Mouse (Mus musculus) lung, adult 2 months (tissue): Measurements from ENCODE around the gene Lyrm7. TPM values are rescaled to one million over a fixed set of nuclear protein-coding genes. Genes with fewer than 3 reads are reported as not detected.
"Not testable (repeated sequence)": the region's sequence is repeated elsewhere in the genome, so short reads cannot be mapped to it uniquely, and the experiment has no call there.

ENCODE experiments used
- DNase-seq: peaks from one replicate; pipeline ENCODE4 v3.0.0; 2022
- H3K4me1 ChIP-seq: fragments of 200-500 bp; 2 replicates; pipeline ENCODE4 v1.6.1; 2011; ENCODE audit warnings: low read length; ENCODE audit not compliant: control insufficient read depth, insufficient read depth
- H3K4me3 ChIP-seq: fragments of 200-500 bp; replicated peaks from 2 replicates; pipeline ENCODE3; 2011; ENCODE audit warnings: low read depth, mild to moderate bottlenecking, control low read depth, low read length; ENCODE audit errors: extremely low read depth
- CTCF ChIP-seq: fragments of 200-500 bp; IDR thresholded peaks from 2 replicates; pipeline ENCODE4 v1.5.1; 2011; ENCODE audit warnings: mild to moderate bottlenecking, low read length, control low read depth; ENCODE audit not compliant: insufficient read depth
- POLR2A ChIP-seq: fragments of 200-500 bp; IDR thresholded peaks from 2 replicates; pipeline ENCODE4 v1.6.1; 2011; ENCODE audit warnings: low read depth, mild to moderate bottlenecking, control low read depth, low read length, borderline replicate concordance; ENCODE audit errors: extremely low read depth
- WGBS: fragments of 180-500 bp; shearing (Covaris S2); methylation state at CpG from one replicate; pipeline ENCODE4 v1.1.7; 2018; 5-methylcytosine and 5-hydroxymethylcytosine counted together
- polyA plus RNA-seq: library from polyadenylated mRNA; depleted of rRNA; stranded (reverse); fragments of >200 nt; gene quantifications from 2 replicates; pipeline ENCODE4 v1.2.3, GENCODE M21; 2012

Lyrm7 gene
- polyA plus RNA-seq, 1 experiment, result 0.40 TPM

GRCm38 (mm10) chr11:54902333-54903323, 41.9 kb upstream of the Lyrm7 start, which contains the start of gene Gpx3:
Gene Gpx3, plus strand, starts transcription at chr11:54902453.
- peak; percentile 58 for DNase-seq
- TF ChIP-seq POLR2A (peak; percentile 86), CTCF (no peak)
- 14% methylated on average over 45 of the region's 45 CpGs for WGBS
- Histone ChIP-seq H3K4me3 (peak within 1 kb of the TSS; percentile 72), H3K4me1 (no peaks in the 10 kb centered on the region)

GRCm38 (mm10) chr11:54899657-54900056, 38.9 kb upstream of the Lyrm7 start:
- H3K4me1 ChIP-seq, result no peaks in the 10 kb centered on the region

GRCm38 (mm10) chr11:54897470-54897869, 36.8 kb upstream of the Lyrm7 start:
- Histone ChIP-seq H3K4me3 (no peak overlapping the region), H3K4me1 (no peaks in the 10 kb centered on the region)
- WGBS, result 71% methylated on average over 5 of the region's 5 CpGs
- TF ChIP-seq POLR2A, result no peak
- DNase-seq, result no peak

More at GRCm38 (mm10) chr11:54899657-54900056, 38.9 kb upstream of the Lyrm7 start:
- no peak for DNase-seq
- no peak overlapping the region for H3K4me3 ChIP-seq
- no peak for TF ChIP-seq POLR2A
- TF ChIP-seq CTCF, result no peak
- WGBS, result 62% methylated on average over 4 of the region's 4 CpGs

GRCm38 (mm10) chr11:54896646-54897045, 35.9 kb upstream of the Lyrm7 start:
- WGBS, result 74% methylated on average over 3 of the region's 3 CpGs
- H3K4me1 ChIP-seq, H3K4me3 ChIP-seq, DNase-seq: not testable (repeated sequence)

DNA sequence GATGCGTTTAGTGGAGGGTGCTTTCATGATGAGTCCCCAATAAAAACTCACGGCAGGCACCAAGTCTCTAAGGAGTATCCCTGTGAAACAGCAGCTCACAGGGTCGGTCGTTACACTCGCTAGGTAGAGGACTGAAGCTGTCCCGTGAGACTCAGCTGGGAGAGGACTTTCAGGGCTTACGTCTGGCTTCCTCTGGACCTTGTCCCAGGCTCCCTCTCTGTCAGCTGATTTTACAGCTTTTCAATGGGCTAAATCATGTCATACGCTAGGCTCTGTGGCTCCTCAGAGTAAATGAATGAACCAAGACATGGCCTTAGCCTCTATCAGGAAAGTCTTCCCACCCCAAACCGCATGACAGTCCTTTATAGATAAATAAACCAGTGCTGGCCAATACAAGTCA, 33.9 kb upstream of the Lyrm7 start:
- Histone ChIP-seq H3K4me1 (no peaks in the 10 kb centered on the region), H3K4me3 (no peak overlapping the region)
- no peak for DNase-seq
- 77% methylated on average over 9 of the region's 9 CpGs for WGBS
- TF ChIP-seq CTCF, result no peak
- no peak for TF ChIP-seq POLR2A

GRCm38 (mm10) chr11:54892091-54892490, 31.4 kb upstream of the Lyrm7 start:
- TF ChIP-seq CTCF (no peak), POLR2A (no peak)
- H3K4me3 ChIP-seq, result no peak overlapping the region
- H3K4me1 ChIP-seq, result no peaks in the 10 kb centered on the region
- WGBS, result 61% methylated on average over 7 of the region's 7 CpGs
- no peak for DNase-seq

- H3K4me3 ChIP-seq, result no peak overlapping the region
- 91% methylated on average over 5 of the region's 5 CpGs for WGBS
- TF ChIP-seq CTCF (no peak), POLR2A (no peak)
- DNase-seq, result no peak
- no peaks in the 10 kb centered on the region for H3K4me1 ChIP-seq
Measured at GRCm38 (mm10) chr11:54891341-54891740, 30.6 kb upstream of the Lyrm7 start.

- 46% methylated on average over 6 of the region's 6 CpGs for WGBS
- TF ChIP-seq POLR2A (no peak), CTCF (no peak)
- Histone ChIP-seq H3K4me3 (no peak overlapping the region), H3K4me1 (peaks cover 9% of the 10 kb centered on the region)
- no peak for DNase-seq
Measured at GRCm38 (mm10) chr11:54887927-54888326, 27.2 kb upstream of the Lyrm7 start.

DNA sequence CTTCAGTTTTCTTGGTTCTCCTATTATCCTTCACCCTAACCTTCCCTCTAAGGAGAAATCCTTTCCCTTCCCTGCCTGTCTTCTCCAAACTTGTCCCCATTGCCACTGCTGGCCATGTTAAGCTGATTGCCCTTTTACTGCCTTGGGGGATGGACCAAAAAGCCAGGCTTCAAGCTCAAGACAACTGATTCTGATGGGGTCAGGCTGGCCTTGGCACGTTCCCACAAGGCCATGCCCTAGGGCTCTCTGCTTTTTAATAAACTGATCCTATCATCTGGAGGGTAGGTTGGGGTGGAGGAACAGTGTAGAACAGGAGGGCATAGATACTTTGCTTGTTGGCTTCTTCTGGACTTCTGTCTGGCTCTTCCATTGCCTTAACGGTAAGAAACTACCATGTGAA, 24.7 kb upstream of the Lyrm7 start:
- TF ChIP-seq POLR2A (no peak), CTCF (no peak)
- Histone ChIP-seq H3K4me1 (peaks cover 14% of the 10 kb centered on the region), H3K4me3 (no peak overlapping the region)
- DNase-seq, result no peak
- WGBS, result 64% methylated on average over 2 of the region's 2 CpGs

DNA sequence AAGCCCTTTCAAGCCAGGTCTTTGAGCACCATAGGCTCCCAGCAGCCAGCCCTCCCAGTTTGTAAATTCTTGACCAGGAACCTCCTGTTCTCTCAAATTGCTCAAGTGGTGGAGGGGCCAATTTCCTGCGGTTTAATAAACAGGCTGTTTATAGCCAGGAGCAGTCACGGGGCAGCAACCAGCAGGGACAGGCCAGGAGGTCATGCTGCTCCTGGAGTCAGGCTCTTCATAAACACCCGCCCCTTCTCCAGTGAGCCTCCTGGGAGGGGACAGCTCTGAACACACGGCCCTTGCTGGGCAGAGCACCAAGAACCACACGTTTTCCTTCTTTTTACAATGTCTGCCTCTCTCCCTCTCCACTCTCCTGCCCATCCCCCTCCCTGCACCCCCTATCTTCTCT, 24.2 kb upstream of the Lyrm7 start:
- DNase-seq, result peak; percentile 51
- Histone ChIP-seq H3K4me1 (peaks cover 14% of the 10 kb centered on the region), H3K4me3 (no peak overlapping the region)
- no peak for TF ChIP-seq CTCF
- TF ChIP-seq POLR2A, result peak; percentile 36; the same call in 1 of the 2 replicates
- WGBS, result 7% methylated on average over 5 of the region's 5 CpGs
